Comparison of ENCODE assay signal across 20 mouse cellular contexts in the genomic region with DNA sequence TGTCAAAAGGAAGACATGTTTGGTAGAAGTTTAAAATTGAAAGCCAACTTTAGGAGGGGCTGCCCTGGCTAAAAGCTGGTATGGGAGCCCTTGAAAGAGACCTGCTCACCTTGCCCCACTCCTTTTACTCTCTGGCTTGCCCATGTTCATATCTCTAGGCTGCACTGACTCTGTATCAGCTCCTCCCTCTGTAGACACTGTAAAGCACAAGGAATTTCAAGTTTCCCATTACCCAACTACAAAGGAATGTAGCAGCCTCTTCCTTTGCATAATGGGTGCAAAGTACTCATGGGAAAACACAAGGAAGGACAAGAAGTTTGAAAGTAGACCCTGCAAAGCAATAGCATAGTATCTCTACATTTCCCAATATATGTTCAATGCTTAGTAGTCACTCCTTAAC. TPM values are rescaled to one million over a fixed set of nuclear protein-coding genes. Genes with fewer than 3 reads are reported as not detected.
DNase-seq lines count a peak whose midpoint lies in the region; ATAC-seq and TF ChIP-seq lines count a peak whose summit lies in the region.
"Had no signal": no experiment of that assay in that cellular context is flagged by ENCODE, and none has a peak within 500 bp of the region (broad histone marks: within the 10 kb centered on the region; RNA-seq: fewer than 3 reads in every experiment).

No protein-coding gene starts in this region.

- no peak overlapping the region for H3K9ac ChIP-seq in heart, embryonic 13.5 days
- H3K9ac ChIP-seq in lung, embryonic 14.5 days: no peak overlapping the region
- no peak overlapping the region for H3K9ac ChIP-seq in kidney, postnatal 0 days (ENCODE audit: low read depth, low read length)
- H3K9ac ChIP-seq: embryonic facial prominence, embryonic 12.5 days; forebrain, embryonic 15.5 days; hindbrain, embryonic 13.5 days; limb, embryonic 13.5 days; liver, embryonic 15.5 days; neural tube, embryonic 12.5 days; stomach, embryonic 15.5 days had no signal

- no peak overlapping the region for H3K4me3 ChIP-seq in heart, embryonic 13.5 days
- H3K4me3 ChIP-seq in lung, embryonic 14.5 days (ENCODE audit: low read depth, low read length): no peak overlapping the region
- no peak overlapping the region for H3K4me3 ChIP-seq in kidney, postnatal 0 days (replicated peaks; ENCODE audit: low read depth, low read length)
- H3K4me3 ChIP-seq: embryonic facial prominence, embryonic 12.5 days; forebrain, embryonic 15.5 days; hindbrain, embryonic 13.5 days; limb, embryonic 13.5 days; liver, embryonic 15.5 days; neural tube, embryonic 12.5 days; stomach, embryonic 15.5 days had no signal

- DNase-seq in heart, postnatal 10 days: no peak
- DNase-seq in lung, embryonic 14.5 days: peak; percentile 47
- DNase-seq in lung, adult 18-20 months: no peak
- DNase-seq in R1 (ENCODE audit: low read depth, low spot score): peak; percentile 18
- peak; percentile 52 for DNase-seq in kidney, postnatal 0 days (ENCODE audit: low spot score)
- no peak for DNase-seq in urinary bladder, postnatal 4 days (ENCODE audit: low spot score in 2 of 2)
- DNase-seq: cerebellum, adult 9-10 months had no signal

- intact Hi-C loops in heart, postnatal 10 days (cut with DNase I): no loop called here

- no peaks in the 10 kb centered on the region for H3K27me3 ChIP-seq in heart, embryonic 13.5 days (replicated peaks)
- no peaks in the 10 kb centered on the region for H3K27me3 ChIP-seq in lung, embryonic 14.5 days (ENCODE audit: insufficient read depth, low read length)
- no peaks in the 10 kb centered on the region for H3K27me3 ChIP-seq in kidney, postnatal 0 days (ENCODE audit: insufficient read depth, low read length)
- H3K27me3 ChIP-seq: embryonic facial prominence, embryonic 12.5 days; forebrain, embryonic 15.5 days; hindbrain, embryonic 13.5 days; limb, embryonic 13.5 days; liver, embryonic 15.5 days; neural tube, embryonic 12.5 days; stomach, embryonic 15.5 days had no signal

- no peak for TF ChIP-seq CTCF in lung, embryonic 14.5 days (IDR thresholded peaks at IDR 0.05; ENCODE audit: low read depth)
- no peak for TF ChIP-seq CTCF in kidney, postnatal 0 days (IDR thresholded peaks at IDR 0.05; ENCODE audit: low read depth)

- H3K4me1 ChIP-seq in heart, embryonic 13.5 days: peaks cover 25% of the 10 kb centered on the region
- H3K4me1 ChIP-seq in lung, embryonic 14.5 days (ENCODE audit: insufficient read depth): no peaks in the 10 kb centered on the region
- no peaks in the 10 kb centered on the region for H3K4me1 ChIP-seq in kidney, postnatal 0 days (replicated peaks; ENCODE audit: insufficient read depth, low read length)
- H3K4me1 ChIP-seq: liver, embryonic 15.5 days; stomach, embryonic 15.5 days had no signal

- peak; percentile 29; the same call in 1 of the 2 replicates for ATAC-seq in heart, embryonic 13.5 days (ENCODE audit: extremely low read depth, insufficient number of reproducible peaks, low FRiP score, low TSS enrichment)
- peak; percentile 70; the same call in 1 of the 2 replicates for ATAC-seq in lung, embryonic 14.5 days (ENCODE audit: insufficient read depth)
- ATAC-seq in kidney, postnatal 0 days (replicated peaks; ENCODE audit: low FRiP score, low read depth): peak; percentile 81
- no peak for ATAC-seq in monocyte, adult 5-6 weeks (replicated peaks; ENCODE audit: insufficient number of reproducible peaks, low FRiP score, low TSS enrichment, poor library complexity, severe bottlenecking)
- ATAC-seq: forebrain, embryonic 15.5 days had no signal

- no peaks in the 10 kb centered on the region for H3K36me3 ChIP-seq in heart, embryonic 13.5 days
- no peaks in the 10 kb centered on the region for H3K36me3 ChIP-seq in lung, embryonic 14.5 days (ENCODE audit: insufficient read depth)
- no peaks in the 10 kb centered on the region for H3K36me3 ChIP-seq in kidney, postnatal 0 days (ENCODE audit: insufficient read depth, low read length)
- H3K36me3 ChIP-seq: embryonic facial prominence, embryonic 12.5 days; forebrain, embryonic 15.5 days; hindbrain, embryonic 13.5 days; limb, embryonic 13.5 days; liver, embryonic 15.5 days; neural tube, embryonic 12.5 days; stomach, embryonic 15.5 days had no signal

- H3K4me2 ChIP-seq in heart, embryonic 13.5 days: no peak overlapping the region
- H3K4me2 ChIP-seq in lung, embryonic 14.5 days: no peak overlapping the region
- no peak overlapping the region for H3K4me2 ChIP-seq in kidney, postnatal 0 days (ENCODE audit: low read length)
- H3K4me2 ChIP-seq: embryonic facial prominence, embryonic 12.5 days; forebrain, embryonic 15.5 days; hindbrain, embryonic 13.5 days; limb, embryonic 13.5 days; liver, embryonic 15.5 days; neural tube, embryonic 12.5 days; stomach, embryonic 15.5 days had no signal

- H3K9me3 ChIP-seq in heart, embryonic 13.5 days: no peaks in the 10 kb centered on the region
- H3K9me3 ChIP-seq in lung, embryonic 14.5 days (ENCODE audit: low read depth, low read length): no peaks in the 10 kb centered on the region
- H3K9me3 ChIP-seq in kidney, postnatal 0 days (replicated peaks; ENCODE audit: low read length): no peaks in the 10 kb centered on the region
- H3K9me3 ChIP-seq: embryonic facial prominence, embryonic 12.5 days; forebrain, embryonic 15.5 days; hindbrain, embryonic 13.5 days; limb, embryonic 13.5 days; liver, embryonic 15.5 days; neural tube, embryonic 12.5 days; stomach, embryonic 15.5 days had no signal

- peak overlapping the region; percentile 70 for H3K27ac ChIP-seq in heart, embryonic 13.5 days (replicated peaks)
- no peak overlapping the region for H3K27ac ChIP-seq in lung, embryonic 14.5 days (ENCODE audit: low read depth)
- H3K27ac ChIP-seq in kidney, postnatal 0 days: no peak overlapping the region
- H3K27ac ChIP-seq: embryonic facial prominence, embryonic 12.5 days; forebrain, embryonic 15.5 days; hindbrain, embryonic 13.5 days; limb, embryonic 13.5 days; liver, embryonic 15.5 days; neural tube, embryonic 12.5 days; stomach, embryonic 15.5 days had no signal

RNA-seq across cellular contexts. Expression of a gene that starts 34.5 kb away (rescaled TPM):
- 13.4 and 14.6 TPM in 2 replicates for polyA plus RNA-seq in heart, embryonic 13.5 days (2015; fragmentation: Nextera tagmentation; extraction: Ambion mirVana)
- total RNA-seq in heart, postnatal 10 days (2021): 100 to 1,000 TPM; 867 to 929 TPM
- polyA plus RNA-seq in lung, embryonic 14.5 days (2014; fragmentation: Nextera tagmentation; extraction: Ambion mirVana): 0.20 TPM in 1 of 2 replicates, not detected in the other
- 0.14 TPM in 1 of 2 replicates, not detected in the other for polyA plus RNA-seq in kidney, postnatal 0 days (2015; fragmentation: Nextera tagmentation; extraction: Ambion mirVana)
- not detected in 3 replicates for total RNA-seq in monocyte, adult 5-6 weeks (2017)
- total RNA-seq: left cerebral cortex, postnatal 10 days had no signal
- polyA plus RNA-seq: C2C12; cortical plate, adult 2 months; embryonic facial prominence, embryonic 12.5 days; forebrain, embryonic 15.5 days; limb, embryonic 13.5 days; neural tube, embryonic 12.5 days; thymus, postnatal 0 days had no signal

Comparison
In these comparisons a context has a peak if more than half of its experiments do, and no peak if none do; other contexts are left out.
1. DNase-seq: peak in lung, embryonic 14.5 days (single experiment), R1 (single experiment) and kidney, postnatal 0 days (single experiment); none in heart, postnatal 10 days (0 of 2), lung, adult 18-20 months (0 of 2) and urinary bladder, postnatal 4 days (0 of 2).
2. RNA of a gene that starts 34.5 kb away (polyA plus RNA-seq): 13.4 to 14.6 TPM in heart, embryonic 13.5 days; 0.14 TPM in kidney, postnatal 0 days and 0.20 TPM in lung, embryonic 14.5 days; every median in the first group is over 10 times any median in the second.